ENCODE assay signal across 9 mouse cellular contexts in genomic region chr2:140427283-140427682, GRCm38 (mm10). TPM values are rescaled to one million over a fixed set of nuclear protein-coding genes. Genes with fewer than 3 reads are reported as not detected.
DNase-seq lines count a peak whose midpoint lies in the region; ATAC-seq and TF ChIP-seq lines count a peak whose summit lies in the region.
"Had no signal": no experiment of that assay in that cellular context is flagged by ENCODE, and none has a peak within 500 bp of the region (broad histone marks: within the 10 kb centered on the region; RNA-seq: fewer than 3 reads in every experiment).

No protein-coding gene starts in this region.

- H3K27ac ChIP-seq in midbrain, embryonic 11.5 days (ENCODE audit: low read depth, low read length), result no peak overlapping the region
- H3K27ac ChIP-seq in midbrain, embryonic 10.5 days (replicated peaks), result no peak overlapping the region
- H3K27ac ChIP-seq in forebrain, embryonic 13.5 days, result no peak overlapping the region
- H3K27ac ChIP-seq in limb, embryonic 14.5 days (replicated peaks; ENCODE audit: low read depth, low read length), result no peak overlapping the region
- H3K27ac ChIP-seq: heart, embryonic 15.5 days had no signal

- no peaks in the 10 kb centered on the region for H3K27me3 ChIP-seq in midbrain, embryonic 11.5 days (ENCODE audit: control insufficient read depth, insufficient read depth, low read length)
- no peaks in the 10 kb centered on the region for H3K27me3 ChIP-seq in midbrain, embryonic 10.5 days (ENCODE audit: low read depth, poor library complexity, severe bottlenecking)
- H3K27me3 ChIP-seq in forebrain, embryonic 13.5 days, result no peaks in the 10 kb centered on the region
- no peaks in the 10 kb centered on the region for H3K27me3 ChIP-seq in limb, embryonic 14.5 days (ENCODE audit: control insufficient read depth, insufficient read depth, low read length)
- H3K27me3 ChIP-seq: heart, embryonic 15.5 days had no signal

- H3K4me2 ChIP-seq in midbrain, embryonic 11.5 days, result no peak overlapping the region
- no peak overlapping the region for H3K4me2 ChIP-seq in forebrain, embryonic 13.5 days
- no peak overlapping the region for H3K4me2 ChIP-seq in limb, embryonic 14.5 days (replicated peaks; ENCODE audit: low read depth, low read length, severe bottlenecking)
- H3K4me2 ChIP-seq: heart, embryonic 15.5 days had no signal

- H3K4me1 ChIP-seq in midbrain, embryonic 11.5 days (ENCODE audit: control insufficient read depth, insufficient read depth, low read length), result no peaks in the 10 kb centered on the region
- H3K4me1 ChIP-seq in midbrain, embryonic 10.5 days, result no peaks in the 10 kb centered on the region
- H3K4me1 ChIP-seq in forebrain, embryonic 13.5 days, result no peaks in the 10 kb centered on the region
- H3K4me1 ChIP-seq in limb, embryonic 14.5 days (ENCODE audit: control insufficient read depth, insufficient read depth, low read length), result no peaks in the 10 kb centered on the region
- H3K4me1 ChIP-seq: heart, embryonic 15.5 days had no signal

- H3K9me3 ChIP-seq in midbrain, embryonic 11.5 days (ENCODE audit: control insufficient read depth, low read length), result no peaks in the 10 kb centered on the region
- no peaks in the 10 kb centered on the region for H3K9me3 ChIP-seq in midbrain, embryonic 10.5 days (replicated peaks)
- H3K9me3 ChIP-seq in forebrain, embryonic 13.5 days (replicated peaks), result no peaks in the 10 kb centered on the region
- H3K9me3 ChIP-seq in limb, embryonic 14.5 days (ENCODE audit: control insufficient read depth, low read length), result no peaks in the 10 kb centered on the region
- H3K9me3 ChIP-seq: heart, embryonic 15.5 days had no signal

- no peaks in the 10 kb centered on the region for H3K36me3 ChIP-seq in midbrain, embryonic 11.5 days (ENCODE audit: control insufficient read depth, insufficient read depth, low read length)
- no peaks in the 10 kb centered on the region for H3K36me3 ChIP-seq in midbrain, embryonic 10.5 days
- H3K36me3 ChIP-seq in forebrain, embryonic 13.5 days (ENCODE audit: poor library complexity, severe bottlenecking), result no peaks in the 10 kb centered on the region
- no peaks in the 10 kb centered on the region for H3K36me3 ChIP-seq in limb, embryonic 14.5 days (ENCODE audit: control insufficient read depth, insufficient read depth, low read length)
- H3K36me3 ChIP-seq: heart, embryonic 15.5 days had no signal

- no peak overlapping the region for H3K4me3 ChIP-seq in midbrain, embryonic 11.5 days (ENCODE audit: low read depth, low read length)
- no peak overlapping the region for H3K4me3 ChIP-seq in midbrain, embryonic 10.5 days
- no peak overlapping the region for H3K4me3 ChIP-seq in forebrain, embryonic 13.5 days
- H3K4me3 ChIP-seq in limb, embryonic 14.5 days (replicated peaks; ENCODE audit: low read length), result no peak overlapping the region
- H3K4me3 ChIP-seq: heart, embryonic 15.5 days had no signal

- no peak for ATAC-seq in CD4-positive, CD25-positive, alpha-beta regulatory T cell, adult 4 months
- ATAC-seq in midbrain, embryonic 11.5 days (ENCODE audit: low FRiP score), result peak; percentile 70; the same call in 1 of the 2 replicates
- ATAC-seq in forebrain, embryonic 13.5 days, result peak; percentile 70
- ATAC-seq in limb, embryonic 14.5 days (ENCODE audit: low FRiP score, low read depth), result 0 out of 2 replicates have a peak, but pooled peaks have one; percentile 37

- H3K9ac ChIP-seq in midbrain, embryonic 11.5 days (ENCODE audit: low read length), result no peak overlapping the region
- H3K9ac ChIP-seq in forebrain, embryonic 13.5 days, result no peak overlapping the region
- H3K9ac ChIP-seq in limb, embryonic 14.5 days (ENCODE audit: low read depth, low read length, severe bottlenecking), result no peak overlapping the region
- H3K9ac ChIP-seq: heart, embryonic 15.5 days had no signal

- 22% methylated on average over 4 of the region's 4 CpGs for WGBS in midbrain, embryonic 11.5 days
- WGBS in midbrain, embryonic 10.5 days, result 28% methylated on average over 4 of the region's 4 CpGs
- WGBS in forebrain, embryonic 13.5 days, result 19% methylated on average over 4 of the region's 4 CpGs
- WGBS in limb, embryonic 14.5 days, result 14% methylated on average over 4 of the region's 4 CpGs

- DNase-seq in CD4-positive, CD25-positive, alpha-beta regulatory T cell, adult 2 months (ENCODE audit: low read depth, low spot score), result peak; percentile 44
- peak; percentile 94 for DNase-seq in midbrain, embryonic 11.5 days (ENCODE audit: low spot score, missing footprints)
- no peak for DNase-seq in midbrain, embryonic 10.5 days (ENCODE audit: low spot score)
- DNase-seq in limb, embryonic 14.5 days (ENCODE audit: low spot score), result peak; percentile 82
- DNase-seq in retina, adult 2 months (ENCODE audit: low read depth, low spot score), result peak; percentile 44
- DNase-seq in spleen, adult 12 weeks (ENCODE audit: low spot score), result no peak

- no peak for TF ChIP-seq POLR2A in limb, embryonic 14.5 days (IDR thresholded peaks at IDR 0.05; ENCODE audit: borderline replicate concordance, extremely low read depth, insufficient read depth, insufficient read length)

RNA-seq across cellular contexts. Expression of gene Macrod2, which starts 32.2 kb away (rescaled TPM):
- polyA plus RNA-seq in CD4-positive, CD25-positive, alpha-beta regulatory T cell, adult 4 months (2017; shearing (Covaris generic)), result not detected
- polyA plus RNA-seq in midbrain, embryonic 11.5 days (2014; fragmentation: Nextera tagmentation; extraction: Ambion mirVana), result 45.8 and 45.9 TPM in 2 replicates
- polyA plus RNA-seq in midbrain, embryonic 10.5 days (2016; fragmentation: Nextera tagmentation; extraction: Ambion mirVana), result 39.4 and 42.4 TPM in 2 replicates
- 60.2 and 73.5 TPM in 2 replicates for polyA plus RNA-seq in forebrain, embryonic 13.5 days (2015; fragmentation: Nextera tagmentation; extraction: Ambion mirVana)
- polyA plus RNA-seq in limb, embryonic 14.5 days (2012; rRNA removed), result 5.4 and 8.5 TPM in 2 replicates
- polyA plus RNA-seq in limb, embryonic 14.5 days (2014; fragmentation: Nextera tagmentation; extraction: Ambion mirVana), result 24.5 and 28.9 TPM in 2 replicates

RNA-seq across cellular contexts. Expression of gene Sel1l2, which starts 37.8 kb away (rescaled TPM):
- polyA plus RNA-seq in CD4-positive, CD25-positive, alpha-beta regulatory T cell, adult 4 months (2017; shearing (Covaris generic)), result not detected
- not detected in 2 replicates for polyA plus RNA-seq in midbrain, embryonic 11.5 days (2014; fragmentation: Nextera tagmentation; extraction: Ambion mirVana)
- not detected in 2 replicates for polyA plus RNA-seq in midbrain, embryonic 10.5 days (2016; fragmentation: Nextera tagmentation; extraction: Ambion mirVana)
- not detected in 2 replicates for polyA plus RNA-seq in forebrain, embryonic 13.5 days (2015; fragmentation: Nextera tagmentation; extraction: Ambion mirVana)
- polyA plus RNA-seq in limb, embryonic 14.5 days (2012; rRNA removed), result not detected in 2 replicates
- not detected in 2 replicates for polyA plus RNA-seq in limb, embryonic 14.5 days (2014; fragmentation: Nextera tagmentation; extraction: Ambion mirVana)
- polyA plus RNA-seq: heart, embryonic 15.5 days had no signal

Comparison
In these comparisons a context has a peak if more than half of its experiments do, and no peak if none do; other contexts are left out.
1. DNase-seq: peak in CD4-positive, CD25-positive, alpha-beta regulatory T cell, adult 2 months (single experiment), midbrain, embryonic 11.5 days (single experiment), limb, embryonic 14.5 days (single experiment) and retina, adult 2 months (single experiment); none in midbrain, embryonic 10.5 days (single experiment) and spleen, adult 12 weeks (single experiment).
2. RNA of gene Macrod2, which starts 32.2 kb away (polyA plus RNA-seq): 60.2 to 73.5 TPM in forebrain, embryonic 13.5 days, 45.8 to 45.9 TPM in midbrain, embryonic 11.5 days, 39.4 to 42.4 TPM in midbrain, embryonic 10.5 days and 5.4 to 28.9 TPM in limb, embryonic 14.5 days; not detected in CD4-positive, CD25-positive, alpha-beta regulatory T cell, adult 4 months; every median in the first group is over 4 times any median in the second.